Mouse (Mus musculus): ENCODE measurements at regions not wholly inside any gene's neighbourhood (a gene's known extent, or its start where the extent isn't known, plus 50 kb on each side); places are given as distances from the start of the nearest gene placed in this dataset.

DNA sequence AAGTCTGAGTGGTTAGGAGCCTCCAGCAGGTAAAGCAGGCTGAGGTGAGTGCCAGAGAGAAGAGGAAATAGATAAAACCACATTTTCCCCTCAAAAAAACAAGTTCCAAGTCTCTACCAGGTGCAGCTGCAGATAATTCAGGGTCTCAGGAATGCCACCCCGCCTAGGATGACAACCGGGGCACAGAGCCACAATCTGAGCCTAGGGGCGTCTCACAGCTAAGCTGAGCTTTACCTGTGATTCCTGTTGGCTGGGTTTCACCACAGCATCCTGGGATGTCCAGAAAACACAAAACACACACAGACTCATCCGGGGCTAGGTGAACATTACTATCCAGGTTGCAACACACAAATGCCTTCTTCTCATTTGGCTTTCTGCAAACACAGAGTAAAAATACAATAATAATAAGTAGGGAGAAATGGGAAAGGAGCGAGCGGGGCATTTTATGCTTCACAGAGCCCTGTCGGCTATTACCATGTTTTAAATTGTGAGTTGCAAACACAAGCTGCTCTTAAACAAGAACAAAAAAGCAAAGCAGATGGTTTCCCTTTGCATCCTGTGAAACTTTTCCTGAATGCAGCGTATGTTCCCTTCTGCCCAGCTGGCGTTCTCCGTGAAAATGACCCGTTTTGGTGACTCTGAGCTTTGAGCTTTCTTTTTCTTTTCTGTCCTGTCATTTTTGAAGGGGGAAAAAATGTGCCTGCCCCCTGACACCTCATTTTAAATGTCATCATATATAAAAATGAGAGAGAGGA lies 330.3 kb downstream of the Cbln4 start:
- Histone ChIP-seq H3K27me3 (replicated peaks) (no peaks in the 10 kb centered on the region), H3K9me3 (no peaks in the 10 kb centered on the region), H3K4me3 (replicated peaks) (no peak overlapping the region), H3K9ac (no peak overlapping the region), H3K4me1 (no peaks in the 10 kb centered on the region), H3K36me3 (no peaks in the 10 kb centered on the region), H3K4me2 (no peak overlapping the region), H3K27ac (no peak overlapping the region)
- no peak for ATAC-seq (ENCODE audit: insufficient read depth, low FRiP score, low read depth)
- WGBS, result 63% methylated on average over 11 of the region's 11 CpGs

DNA sequence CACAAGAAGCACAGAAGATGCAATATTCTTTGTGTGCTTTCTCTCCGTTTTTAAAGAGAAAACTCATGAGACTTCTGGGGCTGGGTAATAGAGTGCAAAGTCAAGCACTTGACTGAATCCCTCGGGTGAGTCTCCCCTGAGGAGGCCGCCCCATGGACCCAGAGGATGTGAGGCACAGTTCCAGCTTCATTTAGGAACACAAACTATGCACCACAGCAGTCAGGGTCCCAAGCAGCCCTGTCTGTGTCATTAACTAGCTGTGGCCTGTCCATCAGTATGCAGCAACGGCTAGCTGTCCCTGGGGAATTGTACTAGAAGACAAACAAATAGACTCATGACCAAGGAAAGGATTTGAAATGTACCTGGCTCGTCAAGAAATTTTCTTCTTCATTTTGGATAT lies 349.7 kb downstream of the Cbln4 start:
- Histone ChIP-seq H3K27me3 (replicated peaks) (no peaks in the 10 kb centered on the region), H3K27ac (no peak overlapping the region)
- 75% methylated on average over 5 of the region's 5 CpGs for WGBS

DNA sequence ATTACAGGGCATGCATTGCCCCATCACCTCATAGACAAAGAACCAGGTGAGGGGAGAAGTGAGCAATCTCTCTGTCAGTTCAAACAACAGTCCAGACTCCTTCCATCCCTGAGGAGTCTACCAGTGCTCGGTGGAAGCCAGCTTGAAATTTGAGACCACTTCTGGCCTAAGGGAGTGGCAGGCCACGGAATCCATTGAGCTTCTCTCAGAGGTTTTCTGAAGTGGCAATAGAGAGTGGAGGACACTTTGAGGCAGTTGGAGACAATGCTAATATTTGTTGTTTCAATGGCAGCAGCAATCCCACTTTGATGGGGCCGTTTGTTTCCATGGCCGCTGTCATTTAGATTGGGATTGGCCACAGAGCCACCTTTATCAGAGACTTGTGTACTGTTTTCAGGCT lies 352.5 kb downstream of the Cbln4 start:
- Histone ChIP-seq H3K9me3 (no peaks in the 10 kb centered on the region), H3K9ac (no peak overlapping the region), H3K4me3 (replicated peaks) (no peak overlapping the region), H3K27ac (no peak overlapping the region), H3K4me1 (no peaks in the 10 kb centered on the region), H3K36me3 (no peaks in the 10 kb centered on the region), H3K27me3 (replicated peaks) (no peaks in the 10 kb centered on the region), H3K4me2 (no peak overlapping the region)
- 28% methylated on average over 4 of the region's 4 CpGs for WGBS
- no peak for ATAC-seq (ENCODE audit: insufficient read depth, low FRiP score, low read depth)

More for the DNA sequence above, 349.7 kb downstream of the Cbln4 start:
- no peak overlapping the region for H3K4me3 ChIP-seq (replicated peaks)
- H3K9me3 ChIP-seq, result no peaks in the 10 kb centered on the region
- no peaks in the 10 kb centered on the region for H3K36me3 ChIP-seq
- no peak overlapping the region for H3K9ac ChIP-seq
- H3K4me2 ChIP-seq, result no peak overlapping the region
- H3K4me1 ChIP-seq, result no peaks in the 10 kb centered on the region
- no peak for ATAC-seq (ENCODE audit: insufficient read depth, low FRiP score, low read depth)

DNA sequence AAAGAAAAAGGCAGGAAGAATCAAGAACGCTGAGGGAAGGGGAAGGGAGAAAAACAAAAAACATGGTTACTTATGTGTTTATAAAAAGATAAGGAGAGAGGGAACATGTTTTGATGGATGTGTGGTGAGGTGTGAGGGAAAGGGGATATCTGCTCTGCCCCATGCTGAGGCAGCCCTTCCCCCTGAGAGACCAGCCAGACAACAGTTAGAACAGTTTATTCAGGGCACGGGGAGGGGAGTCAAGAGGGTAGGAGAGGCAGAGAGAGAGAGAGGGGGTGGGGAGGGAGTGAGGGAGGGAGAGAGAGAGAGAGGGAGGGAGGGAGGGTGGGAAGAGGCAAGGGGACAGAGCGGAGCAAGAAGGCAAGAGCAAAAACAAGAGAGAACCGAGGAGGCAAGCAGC lies 354.2 kb downstream of the Cbln4 start:
- H3K27ac ChIP-seq, result no peak overlapping the region
- no peaks in the 10 kb centered on the region for H3K9me3 ChIP-seq
- H3K4me1 ChIP-seq, result no peaks in the 10 kb centered on the region
- H3K36me3 ChIP-seq, result no peaks in the 10 kb centered on the region
- H3K27me3 ChIP-seq (replicated peaks), result no peaks in the 10 kb centered on the region
- WGBS, result 27% methylated on average over 4 of the region's 4 CpGs
- ATAC-seq (ENCODE audit: insufficient read depth, low FRiP score, low read depth), result no peak
- no peak overlapping the region for H3K9ac ChIP-seq
- no peak overlapping the region for H3K4me3 ChIP-seq (replicated peaks)
- H3K4me2 ChIP-seq, result no peak overlapping the region

DNA sequence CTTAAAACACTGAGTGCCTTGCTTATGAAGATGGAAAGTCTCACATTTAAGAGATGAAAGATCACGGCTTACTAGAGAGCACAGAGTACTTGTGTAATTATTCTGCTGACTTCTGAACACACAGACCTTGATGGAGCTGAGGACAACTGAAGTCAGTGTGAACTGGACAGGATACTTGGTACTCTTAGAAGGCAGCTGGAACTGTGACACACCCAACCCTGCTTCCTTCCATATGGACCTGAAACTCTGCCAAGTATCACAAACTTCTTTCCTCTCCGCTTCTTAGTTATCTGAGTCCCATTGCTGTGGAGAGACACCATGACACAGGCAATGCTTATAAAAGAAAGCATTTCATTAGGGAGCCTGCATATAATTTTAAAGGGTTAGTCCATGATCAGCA lies 365.3 kb downstream of the Cbln4 start:
- Histone ChIP-seq H3K4me1 (0 out of 2 replicates have a peak, but pooled peaks cover 3% of the 10 kb centered on the region), H3K9me3 (no peaks in the 10 kb centered on the region), H3K9ac (no peak overlapping the region), H3K27me3 (replicated peaks) (no peaks in the 10 kb centered on the region), H3K36me3 (no peaks in the 10 kb centered on the region), H3K4me3 (replicated peaks) (no peak overlapping the region), H3K27ac (no peak overlapping the region), H3K4me2 (no peak overlapping the region)
- no peak; the same call in 1 of the 2 replicates for ATAC-seq (ENCODE audit: insufficient read depth, low FRiP score, low read depth)
- WGBS, result 55% methylated on average over 2 of the region's 2 CpGs

DNA sequence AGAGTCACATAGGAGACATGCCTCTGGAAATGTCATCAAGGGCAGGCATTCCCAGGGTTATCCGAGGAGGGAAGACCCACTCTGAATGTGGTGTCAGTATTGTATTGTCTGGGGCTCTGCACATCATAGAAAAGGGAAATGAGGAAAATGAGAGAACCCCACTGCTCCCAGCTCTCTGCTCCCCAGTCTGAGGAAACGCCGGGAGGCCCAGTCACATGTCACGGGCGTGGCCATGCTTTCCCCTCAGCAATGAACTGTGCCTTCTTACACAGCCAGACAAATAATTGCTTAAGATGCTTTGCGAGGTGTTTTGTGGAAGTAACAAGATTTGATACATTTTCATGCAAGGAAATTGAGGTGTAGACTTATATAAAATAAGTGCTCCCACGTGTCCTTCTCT lies 366.1 kb downstream of the Cbln4 start:
- Histone ChIP-seq H3K27me3 (replicated peaks) (no peaks in the 10 kb centered on the region), H3K9ac (no peak overlapping the region), H3K4me1 (0 out of 2 replicates have a peak, but pooled peaks cover 3% of the 10 kb centered on the region), H3K9me3 (no peaks in the 10 kb centered on the region), H3K36me3 (no peaks in the 10 kb centered on the region), H3K4me3 (replicated peaks) (no peak overlapping the region), H3K4me2 (no peak overlapping the region), H3K27ac (no peak overlapping the region)
- 72% methylated on average over 7 of the region's 7 CpGs for WGBS
- no peak for ATAC-seq (ENCODE audit: insufficient read depth, low FRiP score, low read depth)

DNA sequence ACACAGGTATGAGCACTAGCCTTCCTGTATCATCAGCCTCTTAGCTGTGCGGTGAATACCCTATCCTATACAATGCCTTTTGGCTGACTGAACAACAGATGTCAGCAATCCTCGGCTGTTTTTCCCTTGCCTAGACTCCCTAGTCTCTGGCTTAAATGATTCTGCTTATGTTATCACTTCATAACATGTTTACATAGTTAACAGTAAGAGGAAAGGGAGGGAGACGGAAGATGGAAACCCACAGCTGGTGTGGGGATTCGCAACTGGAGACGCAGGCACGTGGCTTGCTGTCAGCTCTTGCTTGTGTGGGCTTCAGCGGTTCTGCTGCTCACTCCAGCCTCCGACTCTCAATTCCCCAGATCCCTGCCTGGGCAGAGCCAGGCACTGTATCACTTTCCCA lies 367.2 kb downstream of the Cbln4 start:
- Histone ChIP-seq H3K4me3 (replicated peaks) (no peak overlapping the region), H3K9ac (no peak overlapping the region), H3K4me1 (0 out of 2 replicates have a peak, but pooled peaks cover 3% of the 10 kb centered on the region), H3K27me3 (replicated peaks) (no peaks in the 10 kb centered on the region), H3K9me3 (no peaks in the 10 kb centered on the region), H3K4me2 (no peak overlapping the region), H3K27ac (no peak overlapping the region), H3K36me3 (no peaks in the 10 kb centered on the region)
- peak; percentile 39; the same call in 1 of the 2 replicates for ATAC-seq (ENCODE audit: insufficient read depth, low FRiP score, low read depth)
- 30% methylated on average over 8 of the region's 8 CpGs for WGBS

DNA sequence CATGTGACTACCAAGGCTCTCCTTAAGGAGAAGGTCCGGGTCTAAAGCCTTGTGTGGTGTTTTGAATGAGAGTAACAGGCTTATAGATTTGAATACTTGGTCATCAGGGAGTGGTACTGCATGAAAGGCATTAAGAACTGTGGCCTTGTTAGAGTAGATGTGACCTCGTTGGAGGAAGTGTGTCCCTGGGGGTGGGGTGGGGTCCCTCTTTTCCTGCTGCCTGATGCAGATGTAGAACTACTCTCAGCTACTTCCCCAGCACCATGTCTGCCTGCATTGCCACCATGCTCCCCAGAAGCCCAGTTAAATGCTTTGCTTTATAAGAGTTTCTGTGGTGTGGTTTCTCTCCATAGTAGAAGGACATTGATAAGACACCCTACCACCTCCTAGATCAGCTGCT lies 367.9 kb downstream of the Cbln4 start:
- H3K9me3 ChIP-seq, result no peaks in the 10 kb centered on the region
- ATAC-seq (ENCODE audit: insufficient read depth, low FRiP score, low read depth), result no peak
- 0 out of 2 replicates have a peak, but pooled peaks cover 3% of the 10 kb centered on the region for H3K4me1 ChIP-seq
- no peak overlapping the region for H3K9ac ChIP-seq
- H3K27ac ChIP-seq, result no peak overlapping the region
- no peak overlapping the region for H3K4me2 ChIP-seq
- WGBS, result 65% methylated on average over 2 of the region's 2 CpGs
- no peaks in the 10 kb centered on the region for H3K27me3 ChIP-seq (replicated peaks)
- H3K4me3 ChIP-seq (replicated peaks), result no peak overlapping the region
- H3K36me3 ChIP-seq, result no peaks in the 10 kb centered on the region

DNA sequence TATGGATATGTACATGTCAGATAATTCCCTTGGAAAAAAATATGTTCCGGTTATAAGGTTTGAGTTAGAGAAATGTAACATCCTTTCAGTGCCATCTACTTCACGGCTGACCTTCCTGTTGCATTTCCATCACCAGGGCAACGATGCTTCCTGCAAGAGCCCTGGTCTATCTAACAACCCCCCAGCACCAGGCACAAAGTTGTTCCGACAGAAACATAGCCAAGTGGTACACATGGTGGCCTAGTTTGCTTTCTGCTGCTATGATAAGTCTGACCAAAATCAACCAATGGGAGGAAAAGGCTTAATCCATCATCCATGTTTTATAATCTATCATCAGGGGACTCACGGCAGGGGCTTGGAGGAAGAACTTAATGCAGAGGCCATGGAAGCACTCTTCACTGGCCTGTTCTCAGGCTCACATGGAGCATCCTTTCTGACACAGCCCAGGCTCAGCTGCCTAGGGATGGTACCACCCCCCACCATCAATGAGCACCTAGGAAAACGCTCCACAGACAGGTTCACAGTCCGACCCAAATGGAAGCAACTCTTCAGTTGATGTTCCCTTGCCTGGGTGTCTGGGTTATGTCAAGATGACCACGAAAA lies 372.2 kb downstream of the Cbln4 start:
- no peak overlapping the region for H3K4me3 ChIP-seq (replicated peaks)
- no peaks in the 10 kb centered on the region for H3K4me1 ChIP-seq
- no peak overlapping the region for H3K4me2 ChIP-seq
- no peak overlapping the region for H3K9ac ChIP-seq
- ATAC-seq (ENCODE audit: insufficient read depth, low FRiP score, low read depth), result no peak
- no peaks in the 10 kb centered on the region for H3K9me3 ChIP-seq
- no peaks in the 10 kb centered on the region for H3K27me3 ChIP-seq (replicated peaks)
- WGBS, result 67% methylated on average over 8 of the region's 8 CpGs
- H3K27ac ChIP-seq, result no peak overlapping the region
- H3K36me3 ChIP-seq, result no peaks in the 10 kb centered on the region

DNA sequence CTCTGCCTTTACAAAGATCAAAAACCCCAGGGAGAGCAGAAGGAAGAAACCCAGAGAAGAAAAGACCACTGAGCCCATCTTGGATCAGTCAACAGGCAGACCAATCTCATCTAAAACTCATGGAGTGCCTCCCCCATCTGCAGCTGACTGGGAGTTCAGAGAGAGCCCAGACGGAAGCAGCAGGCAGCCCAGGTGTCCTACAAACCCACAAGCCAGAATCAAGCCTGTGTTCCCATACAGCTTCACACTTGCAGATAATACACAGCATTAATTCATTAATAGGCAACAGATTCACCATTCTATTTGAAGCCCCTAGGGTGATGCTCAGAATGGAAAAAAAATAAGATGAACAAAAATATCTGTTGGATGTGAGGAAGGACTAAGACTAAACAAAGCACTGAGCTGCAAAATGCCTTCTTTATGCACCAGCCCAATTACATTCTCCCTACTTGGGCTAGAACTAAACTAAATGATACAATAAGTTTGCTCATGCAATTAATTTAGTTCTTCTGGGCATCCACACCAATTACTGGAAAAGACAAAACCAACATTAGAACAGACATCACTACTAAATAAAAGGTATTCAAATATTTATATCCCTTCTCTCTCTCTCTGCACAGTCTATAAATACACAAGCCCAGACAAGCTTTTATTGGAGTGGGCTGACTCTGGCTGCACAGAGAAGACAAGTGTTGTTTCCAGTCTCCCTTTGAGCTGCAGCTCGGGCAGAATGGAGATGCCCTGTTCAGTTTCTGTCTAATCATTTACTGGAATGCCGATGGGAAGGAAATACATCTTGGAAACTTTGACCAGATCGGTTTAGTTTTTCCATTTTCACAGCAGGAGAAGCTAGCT lies 374.2 kb downstream of the Cbln4 start:
- H3K9ac ChIP-seq, result no peak overlapping the region
- H3K27ac ChIP-seq, result no peak overlapping the region
- no peak overlapping the region for H3K4me2 ChIP-seq
- WGBS, result 31% methylated on average over 4 of the region's 4 CpGs
- H3K4me3 ChIP-seq (replicated peaks), result no peak overlapping the region
- H3K9me3 ChIP-seq, result no peaks in the 10 kb centered on the region
- H3K4me1 ChIP-seq, result no peaks in the 10 kb centered on the region
- ATAC-seq (ENCODE audit: insufficient read depth, low FRiP score, low read depth), result no peak
- H3K27me3 ChIP-seq (replicated peaks), result no peaks in the 10 kb centered on the region
- H3K36me3 ChIP-seq, result no peaks in the 10 kb centered on the region

DNA sequence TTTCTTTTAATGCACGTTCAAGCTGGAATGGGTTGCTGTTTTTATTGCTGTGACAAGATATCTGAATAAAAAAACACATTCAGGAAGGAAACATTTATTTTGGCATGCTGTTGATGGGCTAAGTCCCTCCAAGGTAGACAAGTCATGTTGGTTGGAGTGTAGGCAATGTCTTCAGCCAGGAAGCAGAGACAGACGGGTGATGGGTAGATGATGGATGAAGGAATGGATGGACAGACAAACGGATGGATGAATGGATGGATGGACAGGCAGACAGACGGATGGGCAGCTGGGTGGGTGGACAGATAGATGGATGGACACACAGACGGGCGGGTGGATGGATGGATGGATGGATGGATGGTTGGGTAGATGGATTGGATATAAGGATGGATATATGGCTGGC lies 380.7 kb downstream of the Cbln4 start:
- no peak for ATAC-seq (ENCODE audit: insufficient read depth, low FRiP score, low read depth)
- H3K27me3 ChIP-seq (replicated peaks), result no peaks in the 10 kb centered on the region
- no peak overlapping the region for H3K4me2 ChIP-seq
- no peak overlapping the region for H3K9ac ChIP-seq
- WGBS, result 86% methylated on average over 6 of the region's 6 CpGs
- no peaks in the 10 kb centered on the region for H3K36me3 ChIP-seq
- H3K4me1 ChIP-seq, result no peaks in the 10 kb centered on the region
- no peak overlapping the region for H3K4me3 ChIP-seq (replicated peaks)
- H3K27ac ChIP-seq, result no peak overlapping the region
- no peaks in the 10 kb centered on the region for H3K9me3 ChIP-seq

Data from stomach, embryonic 15.5 days (tissue).